In genomic region chr2:145597866-145598265, GRCm38 (mm10) we compare ENCODE assay signal across 24 mouse cellular contexts.
DNase-seq lines count a peak whose midpoint lies in the region; ATAC-seq and TF ChIP-seq lines count a peak whose summit lies in the region.
"Had no signal": no experiment of that assay in that cellular context is flagged by ENCODE, and none has a peak within 500 bp of the region (broad histone marks: within the 10 kb centered on the region; RNA-seq: fewer than 3 reads in every experiment).

No protein-coding gene starts in this region.

- no peaks in the 10 kb centered on the region for H3K9me3 ChIP-seq in lung, postnatal 0 days (ENCODE audit: low read length)
- H3K9me3 ChIP-seq in intestine, embryonic 16.5 days (ENCODE audit: control insufficient read depth, low read length) = no peaks in the 10 kb centered on the region
- H3K9me3 ChIP-seq: embryonic facial prominence, embryonic 12.5 days; embryonic facial prominence, embryonic 15.5 days; hindbrain, embryonic 10.5 days; hindbrain, embryonic 13.5 days had no signal

- intact Hi-C loops in heart, postnatal 10 days (cut with DNase I) = no loop called here

- peak; percentile 57 for DNase-seq in heart, adult 11 months
- DNase-seq in heart, postnatal 10 days = no peak
- DNase-seq in lung, postnatal 0 days (ENCODE audit: low spot score) = peak; percentile 13
- DNase-seq in lung, postnatal 4 days = no peak
- no peak for DNase-seq in frontal cortex, postnatal 10 days (ENCODE audit: low spot score in 2 of 2)
- DNase-seq: adrenal gland, postnatal 10 days; B cell, adult 2 months; cerebellum, adult 11 months; cerebellum, adult 2 months; cerebellum, adult 9-11 months; cerebellum, postnatal 25 days; forebrain, postnatal 0 days; gastrocnemius, postnatal 25 days; heart, postnatal 36 days had no signal

- no peak overlapping the region for H3K4me3 ChIP-seq in lung, postnatal 0 days (ENCODE audit: low read depth, low read length)
- no peak overlapping the region for H3K4me3 ChIP-seq in intestine, embryonic 16.5 days (ENCODE audit: low read length)
- H3K4me3 ChIP-seq: embryonic facial prominence, embryonic 12.5 days; embryonic facial prominence, embryonic 15.5 days; hindbrain, embryonic 10.5 days; hindbrain, embryonic 13.5 days had no signal

- no peak overlapping the region for H3K4me2 ChIP-seq in lung, postnatal 0 days (replicated peaks; ENCODE audit: low read depth, low read length)
- no peak overlapping the region for H3K4me2 ChIP-seq in intestine, embryonic 16.5 days (ENCODE audit: low read depth, low read length)
- H3K4me2 ChIP-seq: embryonic facial prominence, embryonic 12.5 days; embryonic facial prominence, embryonic 15.5 days; heart, embryonic 11.5 days; hindbrain, embryonic 13.5 days had no signal

- ATAC-seq in lung, postnatal 0 days = 0 out of 2 replicates have a peak, but pooled peaks have one; percentile 21
- peak; percentile 52 for ATAC-seq in intestine, embryonic 16.5 days
- ATAC-seq: forebrain, embryonic 14.5 days; forebrain, postnatal 0 days; hindbrain, embryonic 16.5 days; Patski had no signal

- no peak for TF ChIP-seq EP300 in lung, postnatal 0 days (IDR thresholded peaks at IDR 0.05)

- no peak overlapping the region for H3K9ac ChIP-seq in lung, postnatal 0 days (replicated peaks; ENCODE audit: low read depth)
- H3K9ac ChIP-seq in intestine, embryonic 16.5 days (ENCODE audit: low read depth, low read length) = no peak overlapping the region
- H3K9ac ChIP-seq: embryonic facial prominence, embryonic 12.5 days; embryonic facial prominence, embryonic 15.5 days; forebrain, postnatal 0 days; hindbrain, embryonic 13.5 days had no signal

- H3K27ac ChIP-seq in lung, postnatal 0 days (ENCODE audit: low read length) = no peak overlapping the region
- H3K27ac ChIP-seq in intestine, embryonic 16.5 days (ENCODE audit: low read length) = no peak overlapping the region
- H3K27ac ChIP-seq: embryonic facial prominence, embryonic 12.5 days; embryonic facial prominence, embryonic 15.5 days; hindbrain, embryonic 10.5 days; hindbrain, embryonic 13.5 days had no signal

- H3K36me3 ChIP-seq in lung, postnatal 0 days (ENCODE audit: insufficient read depth, low read length) = no peaks in the 10 kb centered on the region
- H3K36me3 ChIP-seq in intestine, embryonic 16.5 days (ENCODE audit: control insufficient read depth, insufficient read depth, low read length) = no peaks in the 10 kb centered on the region
- H3K36me3 ChIP-seq: embryonic facial prominence, embryonic 12.5 days; embryonic facial prominence, embryonic 15.5 days; G1E; hindbrain, embryonic 10.5 days; hindbrain, embryonic 13.5 days had no signal

- H3K27me3 ChIP-seq in lung, postnatal 0 days (replicated peaks; ENCODE audit: insufficient read depth, low read length) = no peaks in the 10 kb centered on the region
- no peaks in the 10 kb centered on the region for H3K27me3 ChIP-seq in intestine, embryonic 16.5 days (replicated peaks; ENCODE audit: control insufficient read depth, insufficient read depth, low read length)
- H3K27me3 ChIP-seq: embryonic facial prominence, embryonic 12.5 days; embryonic facial prominence, embryonic 15.5 days; hindbrain, embryonic 13.5 days; Patski had no signal

- no peak for TF ChIP-seq CTCF in lung, postnatal 0 days (IDR thresholded peaks at IDR 0.05)

- no peaks in the 10 kb centered on the region for H3K4me1 ChIP-seq in lung, postnatal 0 days (ENCODE audit: insufficient read depth, low read depth, low read length)
- H3K4me1 ChIP-seq in intestine, embryonic 16.5 days (ENCODE audit: control insufficient read depth, insufficient read depth, low read length) = no peaks in the 10 kb centered on the region
- H3K4me1 ChIP-seq: embryonic facial prominence, embryonic 12.5 days; embryonic facial prominence, embryonic 15.5 days; hindbrain, embryonic 10.5 days; hindbrain, embryonic 13.5 days had no signal

- WGBS in lung, postnatal 0 days = 57% methylated on average over 5 of the region's 5 CpGs
- 61% methylated on average over 5 of the region's 5 CpGs for WGBS in intestine, embryonic 16.5 days

Comparison
In these comparisons a context has a peak if more than half of its experiments do, and no peak if none do; other contexts are left out.
1. DNase-seq: peak in heart, adult 11 months (single experiment) and lung, postnatal 0 days (single experiment); none in heart, postnatal 10 days (0 of 2), lung, postnatal 4 days (0 of 2) and frontal cortex, postnatal 10 days (0 of 2).